Mouse (Mus musculus) ES-Bruce4 (cell line): ENCODE data around the gene Emc8.

Experiments used
- CTCF ChIP-seq: IDR thresholded peaks from one replicate; pipeline ENCODE4 v1.8.1; 2011; ENCODE audit warnings: low read depth, low read length
- POLR2A ChIP-seq: IDR thresholded peaks from one replicate; pipeline ENCODE4 v1.8.1; 2011; ENCODE audit warnings: low read length; ENCODE audit not compliant: insufficient read depth

- no peak for TF ChIP-seq CTCF
- no peak for TF ChIP-seq POLR2A
These were observed 17.7 kb upstream of the Emc8 start for GRCm38 (mm10) chr8:120686051-120686450.
